Mouse (Mus musculus) megakaryocyte, embryonic 14.5 days (primary cell): ENCODE data around the gene Gpt2.

Source experiments
- FLI1 ChIP-seq: IDR thresholded peaks from 2 replicates; pipeline ENCODE4 v1.6.1; 2012; ENCODE audit warnings: low read length, inconsistent platforms, mixed read lengths
- GATA1 ChIP-seq: IDR thresholded peaks from 3 replicates; pipeline ENCODE4 v1.6.1; 2012; ENCODE audit warnings: mixed read lengths, low read length, inconsistent platforms, borderline replicate concordance

DNA sequence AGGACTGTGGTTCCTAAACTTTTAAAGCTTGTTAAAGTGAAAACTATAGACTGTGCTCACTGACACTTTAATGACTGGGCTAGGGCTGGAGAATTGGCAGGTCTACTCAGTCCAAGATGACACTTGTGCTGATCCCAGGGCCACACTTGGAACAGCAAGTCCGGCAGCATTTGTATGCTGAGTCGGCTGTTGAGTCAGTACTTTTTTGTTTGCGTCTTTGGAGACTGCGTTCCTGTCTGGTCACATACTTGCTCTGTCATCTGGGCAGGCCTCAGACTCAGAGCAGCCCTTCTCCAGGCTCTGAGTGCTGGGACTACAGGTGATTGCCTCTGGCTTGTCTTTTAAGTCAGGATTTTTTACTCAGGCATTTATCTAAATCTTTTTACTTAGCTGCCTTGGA is 20.9 kb downstream of the Gpt2 start:
- TF ChIP-seq GATA1 (no peak), FLI1 (no peak)
